Mouse (Mus musculus) limb, embryonic 11.5 days (tissue): ENCODE measurements around the gene Lztr1. TPM values are rescaled to one million over a fixed set of nuclear protein-coding genes. Genes with fewer than 3 reads are reported as not detected.
"Not testable (repeated sequence)": the region's sequence is repeated elsewhere in the genome, so short reads cannot be mapped to it uniquely, and the experiment has no call there.

Source experiments
- ATAC-seq: fragments of 200-750 bp; cut with Nextera tagmentation; 2 replicates; pipeline ENCODE4 v1.8.0; 2017; ENCODE audit warnings: low read depth; ENCODE audit not compliant: insufficient number of reproducible peaks, low FRiP score, low TSS enrichment
- DNase-seq: peaks from one replicate; pipeline ENCODE4 v3.0.0-alpha.2; 2015; ENCODE audit warnings: low spot score
- H3K27ac ChIP-seq: fragments of 300-500 bp; sonication (generic); replicated peaks from 2 replicates; pipeline ENCODE4 v1.5.1; 2014; ENCODE audit warnings: low read depth, mild to moderate bottlenecking, low read length
- H3K27me3 ChIP-seq: fragments of 300-500 bp; sonication (generic); 2 replicates; pipeline ENCODE4 v1.6.1; 2014; ENCODE audit warnings: mild to moderate bottlenecking, low read length, mixed read lengths; ENCODE audit not compliant: control insufficient read depth, insufficient read depth
- H3K36me3 ChIP-seq: fragments of 300-500 bp; sonication (generic); 2 replicates; pipeline ENCODE4 v1.6.1; 2014; ENCODE audit warnings: mild to moderate bottlenecking, low read length, moderate library complexity, mixed read lengths; ENCODE audit not compliant: control insufficient read depth, insufficient read depth
- H3K4me1 ChIP-seq: fragments of 300-500 bp; sonication (generic); 2 replicates; pipeline ENCODE4 v1.6.1; 2014; ENCODE audit warnings: low read length, mixed read lengths; ENCODE audit not compliant: control insufficient read depth, insufficient read depth
- H3K4me2 ChIP-seq: fragments of 300-500 bp; sonication (generic); 2 replicates; pipeline ENCODE4 v1.6.1; 2014; ENCODE audit warnings: low read depth, mild to moderate bottlenecking, moderate library complexity; ENCODE audit not compliant: severe bottlenecking
- H3K4me3 ChIP-seq: fragments of 300-500 bp; sonication (generic); 2 replicates; pipeline ENCODE4 v1.5.1; 2014; ENCODE audit warnings: low read depth, low read length
- H3K9ac ChIP-seq: fragments of 300-500 bp; sonication (generic); 2 replicates; pipeline ENCODE4 v1.6.1; 2014; ENCODE audit warnings: mild to moderate bottlenecking, low read length
- H3K9me3 ChIP-seq: fragments of 300-500 bp; sonication (generic); 2 replicates; pipeline ENCODE4 v1.6.1; 2016; ENCODE audit warnings: low read length; ENCODE audit not compliant: control insufficient read depth
- WGBS: fragments of 180-500 bp; shearing (Covaris S2); extraction: QIAGEN DNeasy Blood & Tissue Kit; methylation state at CpG from one replicate; pipeline ENCODE4 v1.1.7; 2014; 5-methylcytosine and 5-hydroxymethylcytosine counted together
- polyA plus RNA-seq: library from polyadenylated mRNA; unstranded; fragments of >200 nt; fragmentation: Nextera tagmentation; extraction: Ambion mirVana; gene quantifications from 2 replicates; pipeline ENCODE4 v1.2.1, GENCODE M21; 2014

The Lztr1 gene
- polyA plus RNA-seq, 1 experiment from 2014 or later = 76.1 TPM

DNA sequence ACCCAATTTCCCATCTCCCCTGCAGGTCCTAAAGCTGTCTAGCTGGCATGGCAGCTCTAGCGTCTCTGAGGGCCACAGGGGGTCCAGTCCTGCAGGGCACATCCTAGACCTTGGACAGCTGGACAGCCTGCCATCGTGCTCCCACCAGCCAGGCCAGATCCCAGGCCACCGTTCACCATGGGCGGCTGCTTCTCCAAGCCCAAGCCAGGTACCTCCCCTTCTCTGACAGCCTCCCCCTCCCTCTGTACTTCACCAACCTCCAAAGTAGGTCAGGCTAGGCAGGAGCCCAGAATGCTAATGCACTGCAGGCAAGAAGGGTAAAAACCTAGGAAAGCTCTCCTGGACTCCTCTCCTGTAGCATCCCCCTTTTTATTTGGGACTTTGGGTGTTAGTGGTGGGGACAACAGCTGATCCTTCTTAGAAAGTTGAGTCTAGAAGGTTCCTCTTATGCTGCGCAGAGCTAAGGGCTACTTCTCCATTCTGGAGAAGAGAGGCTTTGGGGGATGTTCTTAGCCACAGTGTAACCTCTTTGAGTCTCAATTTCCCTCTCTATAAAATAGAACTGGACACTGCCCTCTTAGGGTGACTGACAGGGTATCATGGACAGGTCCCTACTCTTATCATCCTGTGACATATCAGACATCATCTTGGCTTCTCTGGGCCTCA is 16.5 kb upstream of the Lztr1 start:
- DNase-seq = no peak
- H3K4me1 ChIP-seq = no peaks in the 10 kb centered on the region
- H3K27ac ChIP-seq = no peak overlapping the region
- no peak for ATAC-seq
- H3K4me2 ChIP-seq = no peak overlapping the region
- peaks cover 3% of the 10 kb centered on the region; the same call in 1 of the 2 replicates for H3K36me3 ChIP-seq
- no peak overlapping the region for H3K4me3 ChIP-seq
- WGBS = 62% methylated on average over 5 of the region's 5 CpGs
- H3K9ac ChIP-seq = no peak overlapping the region
- H3K9me3 ChIP-seq = no peaks in the 10 kb centered on the region
- peaks cover 10% of the 10 kb centered on the region for H3K27me3 ChIP-seq

DNA sequence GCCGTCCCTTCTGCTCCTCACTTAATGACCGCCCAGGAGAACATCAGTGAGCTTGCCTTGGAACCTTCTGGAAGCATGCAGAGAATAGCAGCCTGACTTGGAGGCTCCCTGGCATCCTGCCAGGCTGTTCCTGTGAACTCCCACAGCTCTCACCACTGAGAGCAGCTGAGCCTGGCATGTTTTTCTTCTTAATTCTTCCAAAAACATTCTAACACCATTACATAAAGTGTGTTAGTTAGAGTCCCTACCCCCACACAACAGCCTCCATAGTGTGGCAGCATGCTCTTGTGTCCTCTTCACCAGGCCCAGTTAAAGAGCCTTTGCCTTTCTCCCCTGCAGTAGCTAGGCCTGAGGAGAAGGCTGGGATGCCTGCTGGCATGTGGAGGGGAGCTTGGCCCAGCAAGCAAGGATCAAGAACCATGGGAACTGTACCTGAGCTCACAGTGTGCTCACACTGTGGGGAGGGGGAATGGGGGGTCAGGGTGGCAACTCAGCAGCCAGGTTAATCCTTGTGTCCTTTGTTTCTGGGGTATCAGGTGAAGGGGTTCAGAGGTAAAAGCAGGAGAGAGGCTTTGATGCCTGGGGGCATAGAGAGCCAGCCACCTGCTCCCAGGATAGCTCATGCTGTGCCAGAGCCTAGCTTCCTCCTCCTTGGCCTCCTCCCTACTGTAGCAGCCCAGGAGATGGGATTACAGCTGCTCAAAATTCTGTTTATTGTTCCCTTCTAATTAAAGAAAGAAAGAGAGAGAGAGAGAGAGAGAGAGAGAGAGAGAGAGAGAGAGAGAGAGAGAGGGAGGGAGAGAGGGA is 11.8 kb upstream of the Lztr1 start:
- 67% methylated on average over 2 of the region's 2 CpGs for WGBS
- Histone ChIP-seq H3K27me3 (no peaks in the 10 kb centered on the region), H3K4me1 (no peaks in the 10 kb centered on the region), H3K9ac (no peak overlapping the region), H3K36me3 (no peaks in the 10 kb centered on the region), H3K4me2 (no peak overlapping the region), H3K27ac (no peak overlapping the region), H3K4me3 (no peak overlapping the region), H3K9me3 (no peaks in the 10 kb centered on the region)
- ATAC-seq (no peak), DNase-seq (no peak)

DNA sequence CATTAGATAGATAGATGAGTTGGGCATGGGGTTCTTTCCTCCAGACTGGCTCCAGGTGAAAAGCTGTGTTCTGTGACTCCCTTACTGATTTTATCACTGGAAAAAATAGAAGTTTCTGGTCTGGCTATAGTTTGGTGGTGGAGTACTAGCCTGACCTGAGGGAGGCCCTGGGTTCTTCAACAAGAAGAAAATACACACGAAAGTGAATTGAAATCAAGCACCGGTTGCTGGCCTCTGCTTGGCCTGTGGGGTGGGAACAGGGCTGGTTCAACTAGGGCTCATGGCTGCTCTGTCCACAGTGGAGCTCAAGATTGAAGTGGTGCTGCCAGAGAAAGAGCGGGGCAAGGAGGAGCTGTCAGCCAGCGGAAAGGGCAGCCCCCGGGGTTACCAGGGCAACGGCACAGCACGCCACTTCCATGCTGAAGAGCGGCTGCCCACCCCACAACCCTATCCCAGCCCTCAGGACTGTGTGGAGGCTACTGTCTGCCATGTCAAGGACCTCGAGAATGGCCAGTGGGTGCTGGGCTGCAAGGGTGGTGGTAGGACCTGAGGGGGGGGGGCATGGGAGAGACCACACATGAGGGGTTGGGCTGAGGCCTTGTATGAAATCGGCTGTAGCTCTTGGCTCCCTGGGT is 9.1 kb upstream of the Lztr1 start:
- Histone ChIP-seq H3K4me1 (no peaks in the 10 kb centered on the region), H3K27ac (no peak overlapping the region), H3K9me3 (no peaks in the 10 kb centered on the region), H3K27me3 (no peaks in the 10 kb centered on the region), H3K36me3 (no peaks in the 10 kb centered on the region), H3K9ac (no peak overlapping the region), H3K4me3 (no peak overlapping the region), H3K4me2 (peak overlapping the region; percentile 12; the same call in 1 of the 2 replicates)
- 29% methylated on average over 10 of the region's 10 CpGs for WGBS
- ATAC-seq = no peak; the same call in 1 of the 2 replicates
- peak; percentile 41 for DNase-seq

DNA sequence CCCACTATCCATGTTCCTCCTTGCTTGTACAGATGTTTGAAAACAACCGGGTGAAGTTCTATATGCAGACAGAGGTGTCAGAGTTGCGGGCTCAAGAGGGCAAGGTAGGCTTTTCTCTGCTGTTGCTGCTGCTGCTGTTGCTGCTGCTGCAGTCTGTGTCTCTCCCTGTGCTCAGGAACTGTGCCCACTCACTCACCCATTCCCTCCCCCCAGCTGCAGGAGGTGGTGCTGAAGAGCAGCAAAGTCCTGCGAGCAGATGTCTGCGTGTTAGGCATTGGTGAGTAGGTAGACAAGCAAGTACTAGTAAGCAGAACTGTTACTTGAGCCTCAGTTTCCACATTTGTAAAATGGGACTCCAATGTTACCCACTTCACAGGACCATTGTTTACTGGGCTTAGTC is 5.8 kb upstream of the Lztr1 start:
- ATAC-seq (no peak), DNase-seq (no peak)
- no peak overlapping the region for H3K9ac ChIP-seq
- no peak overlapping the region for H3K4me2 ChIP-seq
- 78% methylated on average over 4 of the region's 4 CpGs for WGBS
- no peaks in the 10 kb centered on the region for H3K9me3 ChIP-seq
- no peak overlapping the region for H3K4me3 ChIP-seq
- H3K36me3 ChIP-seq = no peaks in the 10 kb centered on the region
- no peak overlapping the region for H3K27ac ChIP-seq
- no peaks in the 10 kb centered on the region for H3K4me1 ChIP-seq
- no peaks in the 10 kb centered on the region for H3K27me3 ChIP-seq

DNA sequence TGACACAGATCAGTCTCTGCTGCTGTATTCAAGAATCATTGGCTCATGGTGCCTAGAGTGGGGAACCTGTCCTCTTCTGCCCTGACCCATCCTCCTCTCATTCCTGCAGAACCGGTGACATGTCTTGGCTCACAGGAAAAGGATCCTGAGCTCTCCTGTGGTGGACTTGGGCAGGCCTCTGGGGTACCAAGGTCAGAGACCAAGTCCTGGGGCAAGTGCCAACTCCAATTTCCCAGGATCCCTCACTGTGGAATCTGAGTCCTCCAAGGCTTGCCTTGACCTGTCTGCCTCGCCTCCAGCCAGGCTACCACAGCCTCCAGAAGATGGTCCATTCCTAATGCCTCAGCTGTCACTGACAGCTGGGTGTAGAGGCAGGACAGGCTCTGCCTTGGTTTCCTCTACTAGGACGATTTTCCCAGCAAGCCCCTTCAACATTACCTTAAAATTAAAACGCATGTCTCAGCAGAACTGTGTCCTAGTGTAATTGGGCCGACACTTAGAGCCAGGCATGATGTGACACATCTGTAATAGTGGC is 1.4 kb upstream of the Lztr1 start:
- Histone ChIP-seq H3K36me3 (no peaks in the 10 kb centered on the region; the same call in 1 of the 2 replicates), H3K27me3 (no peaks in the 10 kb centered on the region), H3K4me1 (0 out of 2 replicates have a peak, but pooled peaks cover 5% of the 10 kb centered on the region), H3K27ac (no peak overlapping the region), H3K9ac (no peak overlapping the region), H3K4me2 (no peak overlapping the region), H3K4me3 (no peak overlapping the region), H3K9me3 (no peaks in the 10 kb centered on the region)
- DNase-seq = no peak
- WGBS = 85% methylated on average over 5 of the region's 5 CpGs
- no peak for ATAC-seq

DNA sequence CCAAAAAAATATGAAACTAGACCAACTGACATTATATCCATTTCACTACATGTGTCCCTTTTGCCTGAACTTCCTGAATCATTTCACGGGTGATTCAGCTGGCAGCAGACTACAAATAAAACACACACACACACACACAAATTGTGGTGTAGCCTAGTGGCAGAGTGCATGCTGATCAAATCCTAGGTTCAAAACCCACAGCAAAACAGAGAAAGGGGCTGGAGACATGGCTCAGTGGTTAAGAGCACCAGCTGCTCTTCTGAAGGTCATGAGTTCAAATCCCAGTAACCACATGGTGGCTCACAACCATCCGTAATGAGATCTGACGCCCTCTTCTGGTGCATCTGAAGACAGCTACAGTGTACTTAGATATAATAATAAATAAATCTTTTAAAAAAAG is 457 bp upstream of the Lztr1 start:
- peak overlapping the region; percentile 70 for H3K4me3 ChIP-seq
- peak overlapping the region; percentile 73 for H3K4me2 ChIP-seq
- peak overlapping the region; percentile 36; the same call in 1 of the 2 replicates for H3K27ac ChIP-seq
- not testable (repeated sequence) for ATAC-seq, H3K36me3 ChIP-seq, H3K27me3 ChIP-seq, DNase-seq, H3K9me3 ChIP-seq, H3K4me1 ChIP-seq
- 35% methylated on average over 3 of the region's 3 CpGs for WGBS
- H3K9ac ChIP-seq = peak overlapping the region; percentile 83

DNA sequence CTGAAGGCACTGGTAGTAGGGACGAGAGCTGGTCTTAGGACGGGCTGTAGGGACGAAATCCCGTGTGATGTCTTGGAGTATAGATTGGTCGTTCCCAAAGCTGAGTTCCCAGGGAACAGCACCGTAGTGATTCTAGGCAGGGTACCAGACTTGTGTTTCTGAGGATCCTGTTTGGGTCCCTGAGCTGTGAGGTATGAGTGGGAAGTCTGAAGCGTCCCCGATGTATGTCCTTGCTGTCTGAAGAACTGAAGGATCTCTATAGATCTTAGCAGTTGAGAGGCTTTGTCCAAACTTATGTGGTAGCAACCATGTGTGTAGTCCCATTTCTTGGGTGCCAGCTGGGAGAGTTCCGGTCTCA is 731 bp downstream of the Lztr1 start:
- no peak for ATAC-seq
- 14% methylated on average over 9 of the region's 9 CpGs for WGBS
- Histone ChIP-seq H3K4me3 (peak overlapping the region; percentile 70), H3K4me1 (0 out of 2 replicates have a peak, but pooled peaks cover 5% of the 10 kb centered on the region), H3K27me3 (no peaks in the 10 kb centered on the region), H3K36me3 (no peaks in the 10 kb centered on the region; the same call in 1 of the 2 replicates), H3K4me2 (peak overlapping the region; percentile 73), H3K9ac (peak overlapping the region; percentile 83), H3K9me3 (no peaks in the 10 kb centered on the region), H3K27ac (no peak overlapping the region; the same call in 1 of the 2 replicates)
- no peak for DNase-seq

DNA sequence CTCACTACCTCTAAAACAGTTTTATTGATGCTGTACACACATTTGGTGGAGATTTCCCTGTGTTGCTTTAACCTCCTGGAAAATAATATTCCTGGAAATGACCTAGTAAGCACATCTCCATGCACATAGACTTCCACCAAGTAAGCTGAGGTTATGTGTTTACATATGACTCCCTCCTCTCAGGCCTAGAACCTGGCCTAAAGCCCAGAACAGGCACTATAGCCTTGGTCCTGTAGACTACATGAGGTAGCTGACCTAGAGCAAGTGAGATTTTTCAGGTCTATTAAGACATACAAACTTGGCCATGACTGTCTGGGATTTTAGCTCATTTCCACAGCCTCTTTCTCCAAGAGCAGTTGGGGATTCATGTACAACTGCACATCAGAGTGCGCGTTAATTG is 1.7 kb downstream of the Lztr1 start:
- WGBS = 98% methylated on average over 2 of the region's 2 CpGs
- Histone ChIP-seq H3K4me2 (0 out of 2 replicates have a peak overlapping the region, but pooled peaks have one; percentile 3), H3K9ac (no peak overlapping the region), H3K4me1 (0 out of 2 replicates have a peak, but pooled peaks cover 5% of the 10 kb centered on the region), H3K4me3 (no peak overlapping the region), H3K36me3 (no peaks in the 10 kb centered on the region; the same call in 1 of the 2 replicates), H3K27ac (no peak overlapping the region), H3K27me3 (no peaks in the 10 kb centered on the region), H3K9me3 (no peaks in the 10 kb centered on the region)
- DNase-seq = no peak
- ATAC-seq = no peak
